Mouse (Mus musculus) forebrain, embryonic 14.5 days (tissue): ENCODE measurements around the gene Trim33. TPM values are rescaled to one million over a fixed set of nuclear protein-coding genes. Genes with fewer than 3 reads are reported as not detected.

Experiments
- ATAC-seq: fragments of 200-750 bp; cut with Nextera tagmentation; 2 replicates; pipeline ENCODE4 v1.8.0; 2017; ENCODE audit warnings: mild to moderate bottlenecking, moderate library complexity
- DNase-seq: peaks from one replicate; pipeline ENCODE4 v3.0.0-alpha.2; 2015; ENCODE audit warnings: low spot score
- H3K27ac ChIP-seq: fragments of 300-500 bp; sonication (generic); 2 replicates; pipeline ENCODE4 v1.5.1; 2014; ENCODE audit warnings: low read depth, mild to moderate bottlenecking, control low read depth, low read length, moderate library complexity
- H3K27me3 ChIP-seq: fragments of 300-500 bp; sonication (generic); replicated peaks from 2 replicates; pipeline ENCODE4 v1.6.1; 2014; ENCODE audit warnings: low read length, control low read depth, mixed read lengths; ENCODE audit not compliant: control insufficient read depth, insufficient read depth
- H3K36me3 ChIP-seq: fragments of 300-500 bp; sonication (generic); 2 replicates; pipeline ENCODE4 v1.6.1; 2014; ENCODE audit warnings: low read length, control low read depth; ENCODE audit not compliant: control insufficient read depth, insufficient read depth
- H3K4me1 ChIP-seq: fragments of 300-500 bp; sonication (generic); 2 replicates; pipeline ENCODE4 v1.6.1; 2014; ENCODE audit warnings: antibody characterized with exemption, low read length, control low read depth; ENCODE audit not compliant: control insufficient read depth, insufficient read depth
- H3K4me2 ChIP-seq: fragments of 300-500 bp; sonication (generic); 2 replicates; pipeline ENCODE4 v1.6.1; 2014; ENCODE audit warnings: mild to moderate bottlenecking, control low read depth, low read length
- H3K4me3 ChIP-seq: fragments of 300-500 bp; sonication (generic); 2 replicates; pipeline ENCODE4 v1.5.1; 2014; ENCODE audit warnings: low read depth, low read length, control low read depth
- H3K9ac ChIP-seq: fragments of 300-500 bp; sonication (generic); 2 replicates; pipeline ENCODE4 v1.6.1; 2014; ENCODE audit warnings: mild to moderate bottlenecking, low read length, control low read depth, moderate library complexity
- H3K9me3 ChIP-seq: fragments of 300-500 bp; sonication (generic); replicated peaks from 2 replicates; pipeline ENCODE4 v1.6.1; 2016; ENCODE audit warnings: low read length, control low read depth, mixed read lengths; ENCODE audit not compliant: control insufficient read depth
- WGBS: fragments of 180-500 bp; shearing (Covaris S2); extraction: QIAGEN DNeasy Blood & Tissue Kit; methylation state at CpG from one replicate; pipeline ENCODE4 v1.1.7; 2014; 5-methylcytosine and 5-hydroxymethylcytosine counted together
- polyA plus RNA-seq: library from polyadenylated mRNA; unstranded; fragments of >200 nt; fragmentation: Nextera tagmentation; extraction: Ambion mirVana; gene quantifications from 2 replicates; pipeline ENCODE4 v1.2.1, GENCODE M21; 2014

Gene Trim33
- polyA plus RNA-seq = 20.1 and 21.8 TPM in 2 replicates

DNA sequence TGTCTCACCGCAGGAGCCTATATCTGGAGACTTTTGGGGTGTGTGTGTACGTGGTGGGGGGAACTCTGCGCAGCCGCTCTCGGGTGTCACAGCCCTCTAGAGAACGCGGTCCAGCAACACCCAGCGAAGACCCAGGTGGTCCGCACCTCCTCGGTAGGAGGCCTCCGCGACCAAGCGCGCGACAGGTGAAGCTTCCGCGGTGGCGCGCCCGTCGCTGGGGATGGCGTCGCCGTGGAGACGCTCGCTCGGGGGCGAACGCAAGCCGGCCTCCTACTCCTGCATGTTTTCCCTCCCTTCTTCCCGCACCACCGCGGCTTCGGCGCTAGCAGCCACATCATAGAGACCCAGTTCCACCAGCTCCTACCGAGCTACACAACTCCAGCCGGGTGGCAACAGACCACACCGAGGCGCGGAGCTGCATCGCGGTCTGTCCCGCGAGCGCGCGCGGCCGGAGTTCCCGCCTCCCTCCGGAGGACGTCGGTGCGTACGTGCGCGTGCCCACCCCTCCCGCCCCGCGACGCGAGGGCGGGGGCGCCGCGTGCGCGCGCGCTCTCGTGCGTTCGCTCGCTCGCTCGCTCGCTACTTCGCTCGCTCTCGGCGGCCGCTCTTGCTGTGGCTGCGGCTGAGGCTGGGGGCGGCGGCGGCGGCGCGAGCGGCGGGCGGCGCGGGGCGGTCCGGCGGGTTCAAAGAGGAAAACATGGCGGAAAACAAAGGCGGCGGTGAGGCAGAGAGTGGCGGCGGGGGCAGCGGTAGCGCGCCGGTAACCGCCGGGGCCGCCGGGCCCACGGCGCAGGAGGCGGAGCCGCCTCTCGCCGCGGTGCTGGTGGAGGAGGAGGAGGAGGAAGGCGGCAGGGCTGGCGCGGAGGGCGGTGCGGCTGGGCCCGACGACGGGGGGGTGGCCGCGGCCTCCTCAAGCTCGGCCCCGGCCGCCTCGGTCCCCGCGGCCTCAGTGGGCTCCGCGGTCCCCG lies at the start of gene Trim33:
Gene Trim33, plus strand, starts transcription at position 112 of the 968 bp plus-strand sequence.
- Histone ChIP-seq H3K27ac (peak within 1 kb of the TSS; percentile 99), H3K4me1 (peaks cover 17% of the 10 kb centered on the region), H3K4me3 (peak within 1 kb of the TSS; percentile 100), H3K4me2 (peak within 1 kb of the TSS; percentile 67), H3K9ac (peak within 1 kb of the TSS; percentile 97), H3K36me3 (0 out of 2 replicates have a peak, but pooled peaks cover 9% of the 10 kb centered on the region), H3K9me3 (no peaks in the 10 kb centered on the region), H3K27me3 (no peaks in the 10 kb centered on the region)
- peak; percentile 96 for DNase-seq
- under 1% methylated on average over 99 of the region's 136 CpGs for WGBS
- peak; percentile 87 for ATAC-seq

DNA sequence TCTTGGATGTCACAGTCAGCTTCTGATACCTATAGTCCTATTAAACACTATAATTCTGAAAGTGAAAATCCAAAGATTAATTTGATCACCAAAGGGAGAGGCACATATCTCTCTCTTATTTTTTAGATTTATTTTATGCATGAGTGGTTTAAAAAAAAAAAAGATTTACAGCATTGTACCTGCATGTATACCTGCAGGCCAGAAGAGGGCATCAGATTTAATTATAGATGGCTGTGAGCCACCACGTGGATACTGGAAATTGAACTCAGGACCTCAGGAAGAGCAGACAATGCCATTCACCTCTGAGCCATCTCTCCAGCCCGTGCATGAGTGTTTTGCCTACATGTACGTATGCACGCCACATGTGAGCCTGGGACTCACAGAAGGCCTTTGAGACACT lies 46.7 kb upstream of the Trim33 start:
- Histone ChIP-seq H3K9ac (no peak overlapping the region), H3K27ac (no peak overlapping the region), H3K9me3 (peaks cover 7% of the 10 kb centered on the region; the same call in 1 of the 2 replicates), H3K4me1 (no peaks in the 10 kb centered on the region), H3K36me3 (no peaks in the 10 kb centered on the region), H3K4me2 (no peak overlapping the region), H3K4me3 (no peak overlapping the region), H3K27me3 (no peaks in the 10 kb centered on the region)
- no peak for ATAC-seq
- no peak for DNase-seq
- WGBS = 83% methylated on average over 4 of the region's 4 CpGs

- DNase-seq (no peak), ATAC-seq (no peak)
- WGBS = 84% methylated on average over 2 of the region's 2 CpGs
- H3K9ac ChIP-seq = no peak overlapping the region
- no peak overlapping the region for H3K4me3 ChIP-seq
- H3K4me1 ChIP-seq = no peaks in the 10 kb centered on the region
- H3K4me2 ChIP-seq = no peak overlapping the region
- H3K9me3 ChIP-seq = no peaks in the 10 kb centered on the region
- no peak overlapping the region for H3K27ac ChIP-seq
- H3K36me3 ChIP-seq = no peaks in the 10 kb centered on the region
- H3K27me3 ChIP-seq = no peaks in the 10 kb centered on the region
Observed at GRCm38 (mm10) chr3:103241524-103241923, 37.6 kb upstream of the Trim33 start.

DNA sequence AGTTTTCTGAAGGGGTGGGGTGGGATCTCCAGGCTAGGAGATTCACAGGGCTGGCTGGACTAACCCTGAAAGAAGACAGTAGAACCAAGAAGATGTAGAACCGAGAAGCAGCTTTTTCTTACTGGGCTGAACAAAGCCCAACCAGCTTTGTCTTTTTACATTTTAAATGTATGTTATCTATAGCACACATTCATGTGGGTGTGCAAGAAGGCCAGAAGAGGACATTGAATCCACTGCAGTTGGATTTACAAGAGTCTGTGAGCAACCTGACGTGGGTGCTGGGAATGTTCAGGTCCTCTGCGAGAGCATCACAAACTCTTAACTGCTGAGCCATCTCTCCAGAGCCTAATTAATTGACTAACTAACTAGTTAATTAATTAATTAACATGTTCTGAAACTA lies 36.9 kb upstream of the Trim33 start:
- DNase-seq (no peak), ATAC-seq (no peak)
- Histone ChIP-seq H3K27ac (no peak overlapping the region), H3K4me2 (no peak overlapping the region), H3K4me1 (no peaks in the 10 kb centered on the region), H3K9ac (no peak overlapping the region), H3K27me3 (no peaks in the 10 kb centered on the region), H3K9me3 (no peaks in the 10 kb centered on the region), H3K36me3 (no peaks in the 10 kb centered on the region), H3K4me3 (no peak overlapping the region)
- WGBS = 87% methylated on average over 3 of the region's 3 CpGs

DNA sequence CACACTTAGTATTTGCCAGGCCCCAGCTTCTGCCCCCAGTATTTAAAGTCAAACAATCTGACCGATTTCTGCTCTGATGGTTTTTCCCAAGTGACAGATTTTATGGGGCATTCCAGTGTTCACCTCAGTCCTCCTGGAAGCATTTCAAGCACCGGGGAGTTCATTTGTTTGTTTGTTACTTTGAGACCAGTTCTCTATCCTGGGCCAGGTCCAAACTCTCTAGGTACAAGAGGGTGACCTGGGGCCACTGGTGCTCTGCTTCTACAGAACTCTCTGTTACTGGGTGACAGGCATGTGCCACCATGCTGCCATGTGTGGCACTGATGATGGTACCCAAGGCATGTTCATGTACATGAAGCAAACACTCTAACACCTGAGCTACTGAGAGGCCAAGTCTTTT lies 35.6 kb upstream of the Trim33 start:
- no peak overlapping the region for H3K4me3 ChIP-seq
- no peak overlapping the region for H3K4me2 ChIP-seq
- H3K9me3 ChIP-seq = no peaks in the 10 kb centered on the region
- no peaks in the 10 kb centered on the region for H3K36me3 ChIP-seq
- DNase-seq = no peak
- 88% methylated on average over 2 of the region's 2 CpGs for WGBS
- no peaks in the 10 kb centered on the region for H3K27me3 ChIP-seq
- H3K9ac ChIP-seq = no peak overlapping the region
- H3K27ac ChIP-seq = no peak overlapping the region
- H3K4me1 ChIP-seq = no peaks in the 10 kb centered on the region
- no peak for ATAC-seq

- H3K9me3 ChIP-seq = no peaks in the 10 kb centered on the region
- no peaks in the 10 kb centered on the region for H3K4me1 ChIP-seq
- no peak overlapping the region for H3K4me3 ChIP-seq
- H3K9ac ChIP-seq = no peak overlapping the region
- 82% methylated on average over 17 of the region's 17 CpGs for WGBS
- ATAC-seq = no peak
- no peak overlapping the region for H3K27ac ChIP-seq
- no peak overlapping the region for H3K4me2 ChIP-seq
- no peaks in the 10 kb centered on the region for H3K36me3 ChIP-seq
- peak; percentile 2 for DNase-seq
- H3K27me3 ChIP-seq = no peaks in the 10 kb centered on the region
Observed at GRCm38 (mm10) chr3:103246627-103247260, 32.3 kb upstream of the Trim33 start.

DNA sequence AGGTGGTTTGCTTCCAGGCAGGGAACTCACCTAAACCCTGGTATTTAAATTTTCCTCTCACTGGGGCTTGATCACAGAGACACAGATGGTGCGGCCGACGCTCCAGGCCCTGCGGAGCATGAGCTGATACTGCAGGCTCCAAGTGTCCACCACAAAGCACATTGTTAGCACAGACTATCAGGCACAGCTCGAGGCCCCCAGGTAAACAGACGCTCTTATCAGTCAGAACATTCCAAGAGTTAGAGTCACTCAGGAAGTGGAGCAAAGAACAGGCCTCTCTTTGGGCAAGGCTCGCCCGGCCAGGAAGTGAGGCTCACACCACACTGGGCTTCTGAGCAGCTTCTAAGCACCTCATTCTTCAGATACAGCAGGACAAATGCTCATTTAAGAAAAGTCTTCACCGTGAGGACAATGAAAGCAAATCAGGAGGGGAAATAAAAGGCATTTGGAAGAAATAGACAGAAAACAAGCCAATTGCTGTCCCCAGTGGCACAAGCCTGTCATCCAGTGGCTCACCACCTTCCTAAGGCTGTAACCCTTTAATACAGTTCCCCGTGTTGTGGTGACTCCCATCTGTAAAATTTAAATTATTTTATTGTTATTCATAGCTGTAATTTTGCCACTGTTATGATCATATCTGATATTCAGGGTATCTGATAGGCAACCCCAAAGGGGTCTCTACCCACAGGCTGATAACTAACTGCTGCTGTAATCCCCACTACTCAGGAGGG lies 22.8 kb upstream of the Trim33 start:
- no peaks in the 10 kb centered on the region for H3K9me3 ChIP-seq
- H3K27me3 ChIP-seq = no peaks in the 10 kb centered on the region
- no peak overlapping the region for H3K4me2 ChIP-seq
- no peak overlapping the region for H3K9ac ChIP-seq
- H3K4me3 ChIP-seq = no peak overlapping the region
- no peaks in the 10 kb centered on the region for H3K36me3 ChIP-seq
- H3K27ac ChIP-seq = no peak overlapping the region
- no peaks in the 10 kb centered on the region for H3K4me1 ChIP-seq
- no peak for DNase-seq
- no peak for ATAC-seq
- WGBS = 71% methylated on average over 10 of the region's 10 CpGs

- ATAC-seq = no peak
- Histone ChIP-seq H3K4me3 (no peak overlapping the region), H3K4me1 (no peaks in the 10 kb centered on the region), H3K27me3 (no peaks in the 10 kb centered on the region), H3K4me2 (no peak overlapping the region), H3K9ac (no peak overlapping the region), H3K9me3 (no peaks in the 10 kb centered on the region), H3K27ac (no peak overlapping the region), H3K36me3 (no peaks in the 10 kb centered on the region)
- DNase-seq = no peak
- 91% methylated on average over 12 of the region's 12 CpGs for WGBS
Observed at GRCm38 (mm10) chr3:103262802-103263417, 16.2 kb upstream of the Trim33 start.
